Mouse (Mus musculus) neutrophil, adult 65 days (primary cell): ENCODE data around the gene Rph3a. TPM values are rescaled to one million over a fixed set of nuclear protein-coding genes. Genes with fewer than 3 reads are reported as not detected.

Experiments
- total RNA-seq: library from RNA; stranded (reverse); gene quantifications from 2 replicates; pipeline ENCODE4 v1.2.4, GENCODE M21; 2023

Rph3a gene
- 0.35 and 0.41 TPM in 2 replicates for total RNA-seq

DNA sequence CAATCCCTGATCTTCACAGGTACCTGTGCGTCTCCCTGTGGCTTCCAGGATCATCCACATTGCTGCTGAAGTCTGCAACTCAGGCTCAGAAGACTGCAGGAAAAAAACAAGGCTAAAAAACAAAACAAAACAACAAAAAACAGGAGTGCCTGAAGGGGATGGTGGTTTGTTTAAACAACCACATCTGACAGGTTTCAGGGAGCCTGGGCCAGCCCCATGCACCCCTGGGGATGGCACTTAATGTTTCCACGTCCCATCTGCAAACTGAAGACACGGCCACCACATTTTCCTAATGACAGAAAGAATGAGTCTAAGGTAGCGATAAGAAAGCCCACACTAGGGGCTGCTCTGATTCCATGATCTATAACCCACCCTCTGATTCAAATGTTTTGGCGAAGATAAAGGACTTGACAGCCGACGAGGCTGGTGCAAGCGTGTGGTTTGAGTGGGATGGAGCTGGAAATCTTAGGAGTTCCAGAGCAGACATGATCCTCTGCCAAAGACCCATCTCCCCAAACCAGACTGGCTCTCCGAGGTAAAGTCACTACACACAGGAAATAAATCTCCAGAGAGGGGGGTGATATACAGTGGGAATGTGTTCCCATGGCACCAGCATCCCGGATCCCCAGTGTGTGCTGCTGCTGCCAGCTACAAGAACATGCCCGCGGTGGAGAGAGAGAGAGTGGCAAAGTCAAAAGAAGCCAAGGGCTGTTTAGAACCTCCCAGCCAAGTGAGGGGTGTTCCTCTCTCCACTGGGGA is at the start of gene Rph3a:
Gene Rph3a, minus strand, starts transcription at position 282 of the 759 bp plus-strand sequence.

DNA sequence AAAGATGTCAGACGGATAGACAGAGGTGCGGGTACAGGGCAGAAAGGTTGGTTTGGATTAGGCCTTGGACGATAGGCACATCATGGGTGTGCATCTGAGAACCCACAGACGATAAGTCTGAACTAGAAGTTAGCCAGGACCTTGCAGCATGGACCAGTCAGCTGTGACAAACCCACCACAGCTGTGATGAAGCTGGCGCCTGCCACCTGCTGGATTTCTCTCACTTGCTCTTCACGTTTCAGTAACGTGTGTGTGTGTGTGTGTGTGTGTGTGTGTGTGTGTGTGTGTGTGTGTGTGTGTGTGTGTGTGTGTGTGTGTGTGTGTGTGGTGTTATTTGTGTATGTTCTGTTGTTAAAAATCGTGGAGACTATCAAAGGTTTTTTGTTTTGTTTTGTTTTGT is 95.7 kb downstream of the Rph3a start, which contains the start of gene Oas1d:
Gene Oas1d, plus strand, starts transcription at position 333 of the 400 bp plus-strand sequence.

DNA sequence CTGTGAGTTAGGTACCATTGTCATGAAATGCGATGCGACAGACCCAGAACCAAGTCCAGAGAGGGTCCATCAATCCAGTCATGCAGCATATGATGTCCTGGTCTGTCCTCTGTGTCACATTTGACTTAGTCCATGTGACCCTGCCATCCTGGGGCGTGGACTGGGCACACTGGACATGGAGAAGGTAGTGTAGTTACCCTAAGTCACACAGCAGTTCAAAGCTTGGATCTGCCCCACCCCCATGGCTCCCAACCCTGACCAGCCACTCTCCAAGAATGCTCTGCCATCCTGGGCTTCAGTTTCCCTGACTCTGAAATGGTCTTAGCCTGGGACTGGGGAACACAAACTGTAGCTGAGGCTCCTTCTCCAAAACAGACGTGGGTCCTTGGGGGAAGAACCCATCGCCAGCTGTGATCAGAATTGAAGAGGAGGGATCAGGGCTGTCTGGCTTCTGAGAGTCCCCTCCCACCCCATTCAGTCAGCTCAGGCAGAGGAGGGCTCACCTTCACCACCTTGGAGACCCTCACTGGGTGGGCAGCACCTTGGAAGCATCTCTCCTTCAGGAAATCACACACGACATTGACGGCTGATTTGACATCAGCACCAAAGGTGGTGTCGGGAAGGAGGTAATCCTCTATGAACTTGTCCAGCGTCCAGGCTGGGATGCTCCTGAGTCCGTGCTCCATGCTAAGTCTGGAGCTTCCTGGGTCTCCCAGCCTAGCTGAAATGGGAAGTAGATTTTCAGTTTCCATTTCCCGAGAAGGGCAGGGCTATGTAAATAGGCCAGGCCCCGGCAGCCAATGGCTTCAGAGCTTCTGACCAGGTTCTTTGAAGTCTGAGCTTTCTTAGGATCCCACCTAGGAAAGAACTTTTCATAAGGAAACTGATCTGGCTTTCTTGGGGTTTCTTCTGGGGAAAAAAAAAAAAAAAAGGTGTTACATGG is 102.8 kb downstream of the Rph3a start, which contains the start of gene Oas1a:
Gene Oas1a, minus strand, starts transcription at position 731 of the 943 bp plus-strand sequence.

Other genes with a start within 250 kb of the Rph3a start
- gene Oas3, start 232.4 kb downstream of the Rph3a start, total RNA-seq, result 9.8 and 22.2 TPM in 2 replicates
- gene Oas1e, start 214.6 kb downstream of the Rph3a start, total RNA-seq, result not detected in 2 replicates
- gene Oas1c, start 197.6 kb downstream of the Rph3a start, total RNA-seq, result 1.9 and 3.5 TPM in 2 replicates
- gene Oas1f, start 162.7 kb downstream of the Rph3a start, total RNA-seq, result not detected in 2 replicates
- not detected in 2 replicates for gene Oas1h, start 148.7 kb downstream of the Rph3a start, total RNA-seq
- gene Oas1g, start 122.5 kb downstream of the Rph3a start, total RNA-seq, result 0.54 and 1.6 TPM in 2 replicates
- gene Oas1a, start 102.6 kb downstream of the Rph3a start, total RNA-seq, result 2.8 and 10.6 TPM in 2 replicates
- gene Oas1d, start 95.6 kb downstream of the Rph3a start, total RNA-seq, result not detected in 2 replicates
- gene Ptpn11, start 181.3 kb upstream of the Rph3a start, total RNA-seq, result 29.8 and 35.2 TPM in 2 replicates
- 498 and 520 TPM in 2 replicates for gene Rpl6, start 194.4 kb upstream of the Rph3a start, total RNA-seq
- 29.5 and 33.1 TPM in 2 replicates for gene Hectd4, start 210.1 kb upstream of the Rph3a start, total RNA-seq